22 mouse cellular contexts compared by ENCODE assay signal in the genomic region with DNA sequence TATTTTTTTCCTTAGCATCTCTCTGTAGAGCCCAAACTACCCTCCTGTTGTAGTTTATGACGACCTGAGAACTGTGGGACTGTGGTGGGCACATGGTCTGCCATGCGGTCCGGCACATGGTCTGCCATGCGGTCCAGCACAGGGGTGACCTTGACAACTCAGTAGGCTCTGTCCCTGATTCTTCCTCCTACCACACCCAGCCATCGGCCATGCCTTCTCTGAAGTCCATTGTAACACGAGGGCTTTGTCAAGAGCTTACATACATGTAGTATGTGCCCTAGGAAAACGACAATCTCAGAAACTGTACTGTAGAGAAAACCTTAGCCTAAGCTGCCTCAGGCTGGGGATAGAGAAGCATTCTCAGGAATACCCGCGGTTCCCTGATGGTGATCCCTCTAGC. TPM values are rescaled to one million over a fixed set of nuclear protein-coding genes. Genes with fewer than 3 reads are reported as not detected.
DNase-seq lines count a peak whose midpoint lies in the region; ATAC-seq and TF ChIP-seq lines count a peak whose summit lies in the region.
"Had no signal": no experiment of that assay in that cellular context is flagged by ENCODE, and none has a peak within 500 bp of the region (broad histone marks: within the 10 kb centered on the region; RNA-seq: fewer than 3 reads in every experiment).

No protein-coding gene starts in this region.

- no peak overlapping the region for H3K4me2 ChIP-seq in heart, embryonic 11.5 days
- H3K4me2 ChIP-seq in heart, postnatal 0 days (ENCODE audit: low read depth, low read length): no peak overlapping the region
- H3K4me2 ChIP-seq: forebrain, embryonic 13.5 days; hindbrain, embryonic 12.5 days had no signal

- TF ChIP-seq EP300 in heart, postnatal 0 days (IDR thresholded peaks at IDR 0.05; ENCODE audit: low read depth): no peak

- no peak for ATAC-seq in heart, embryonic 11.5 days (replicated peaks; ENCODE audit: insufficient number of reproducible peaks, low FRiP score, low TSS enrichment)
- ATAC-seq in heart, postnatal 0 days (ENCODE audit: insufficient read depth, low read depth): no peak
- ATAC-seq in megakaryocyte, adult 5-6 weeks (ENCODE audit: poor library complexity, severe bottlenecking): no peak
- ATAC-seq: forebrain, embryonic 13.5 days; forebrain, postnatal 0 days; hindbrain, embryonic 16.5 days; inflammation-experienced regulatory T-cells, adult 6 months; intestine, postnatal 0 days had no signal

- no peaks in the 10 kb centered on the region for H3K9me3 ChIP-seq in heart, embryonic 11.5 days (replicated peaks; ENCODE audit: control insufficient read depth, low read length)
- no peaks in the 10 kb centered on the region for H3K9me3 ChIP-seq in heart, postnatal 0 days (replicated peaks; ENCODE audit: control insufficient read depth, low read length)
- no peaks in the 10 kb centered on the region for H3K9me3 ChIP-seq in megakaryocyte, embryonic 14.5 days
- H3K9me3 ChIP-seq: embryonic facial prominence, embryonic 10.5 days; forebrain, embryonic 13.5 days; hindbrain, embryonic 12.5 days had no signal

- H3K4me1 ChIP-seq in heart, embryonic 11.5 days (ENCODE audit: control insufficient read depth, insufficient read depth, low read length): peaks cover 8% of the 10 kb centered on the region; the same call in 1 of the 2 replicates
- no peaks in the 10 kb centered on the region; the same call in 1 of the 2 replicates for H3K4me1 ChIP-seq in heart, postnatal 0 days (ENCODE audit: control insufficient read depth, insufficient read depth)
- peaks cover 86% of the 10 kb centered on the region for H3K4me1 ChIP-seq in megakaryocyte, embryonic 14.5 days
- H3K4me1 ChIP-seq: embryonic facial prominence, embryonic 10.5 days had no signal

- intact Hi-C loops in heart, postnatal 14 days (cut with DNase I): no loop called here

- no peak for DNase-seq in heart, adult 8-10 months (ENCODE audit: low spot score)
- DNase-seq in heart, postnatal 0 days (ENCODE audit: low spot score): no peak
- no peak for DNase-seq in heart, postnatal 14 days
- DNase-seq in left cerebral cortex, adult 11 months (ENCODE audit: low spot score): no peak
- DNase-seq: adrenal gland, adult 2 months; adrenal gland, postnatal 25 days; cerebellum, adult 2 months; cerebellum, postnatal 10 days; forebrain, postnatal 0 days; gastrocnemius, adult 2 months; gastrocnemius, postnatal 25 days had no signal

- no peak for TF ChIP-seq CTCF in heart, postnatal 0 days (IDR thresholded peaks at IDR 0.05; ENCODE audit: low read depth)

- H3K27ac ChIP-seq in heart, embryonic 11.5 days (ENCODE audit: low read depth, low read length): peak overlapping the region; percentile 62; the same call in 1 of the 2 replicates
- 0 out of 2 replicates have a peak overlapping the region, but pooled peaks have one; percentile 28 for H3K27ac ChIP-seq in heart, postnatal 0 days (ENCODE audit: low read depth)
- H3K27ac ChIP-seq: forebrain, embryonic 13.5 days; hindbrain, embryonic 12.5 days had no signal

- no peak overlapping the region for H3K4me3 ChIP-seq in heart, embryonic 11.5 days (ENCODE audit: low read depth, low read length)
- H3K4me3 ChIP-seq in heart, postnatal 0 days (ENCODE audit: low read depth, low read length): no peak overlapping the region
- H3K4me3 ChIP-seq in megakaryocyte, embryonic 14.5 days (replicated peaks): peak overlapping the region; percentile 40
- H3K4me3 ChIP-seq: embryonic facial prominence, embryonic 10.5 days; forebrain, embryonic 13.5 days; gastrocnemius, adult 2 months; hindbrain, embryonic 12.5 days had no signal

- H3K27me3 ChIP-seq in heart, embryonic 11.5 days (ENCODE audit: control insufficient read depth, insufficient read depth, low read length): no peaks in the 10 kb centered on the region
- H3K27me3 ChIP-seq in heart, postnatal 0 days (ENCODE audit: control insufficient read depth, insufficient read depth, low read length): no peaks in the 10 kb centered on the region
- H3K27me3 ChIP-seq in megakaryocyte, embryonic 14.5 days (replicated peaks): no peaks in the 10 kb centered on the region
- H3K27me3 ChIP-seq: CH12.LX; forebrain, embryonic 13.5 days; hindbrain, embryonic 12.5 days had no signal

- peaks cover 19% of the 10 kb centered on the region for H3K36me3 ChIP-seq in heart, embryonic 11.5 days (ENCODE audit: control insufficient read depth, insufficient read depth, low read length)
- no peaks in the 10 kb centered on the region for H3K36me3 ChIP-seq in heart, postnatal 0 days (replicated peaks; ENCODE audit: control insufficient read depth, insufficient read depth, low read length)
- peaks cover 85% of the 10 kb centered on the region for H3K36me3 ChIP-seq in megakaryocyte, embryonic 14.5 days (replicated peaks; ENCODE audit: low read length)

- no peak overlapping the region for H3K9ac ChIP-seq in heart, embryonic 11.5 days (ENCODE audit: low read depth, low read length)
- H3K9ac ChIP-seq in heart, postnatal 0 days (replicated peaks; ENCODE audit: low read depth, low read length): no peak overlapping the region
- H3K9ac ChIP-seq: forebrain, embryonic 13.5 days; forebrain, postnatal 0 days had no signal

- 87% methylated on average over 9 of the region's 9 CpGs for WGBS in heart, embryonic 11.5 days (ENCODE audit: insufficient replicate concordance)
- 83% methylated on average over 9 of the region's 9 CpGs for WGBS in heart, postnatal 0 days

RNA-seq across cellular contexts. Expression of a gene that starts 10.6 kb away (rescaled TPM):
- 43.9 and 47.8 TPM in 2 replicates for polyA plus RNA-seq in heart, embryonic 11.5 days (2014; fragmentation: Nextera tagmentation; extraction: Ambion mirVana)
- total RNA-seq in heart, adult 8-10 months (2022): 10 to 100 TPM in 3 of 4 experiments, 1 to 10 TPM in 1; 8.8 to 20.8 (median 13.5) TPM
- 52.0 and 55.6 TPM in 2 replicates for total RNA-seq in heart, postnatal 0 days (2014; rRNA removed; ENCODE audit: low replicate concordance)
- 16.4 and 18.0 TPM in 2 replicates for polyA plus RNA-seq in heart, postnatal 0 days (2015; fragmentation: Nextera tagmentation; extraction: Ambion mirVana)
- total RNA-seq in heart, postnatal 14 days (2021): 10 to 100 TPM; 13.8 to 19.6 TPM
- 78.9 and 91.5 TPM in 2 replicates for polyA plus RNA-seq in megakaryocyte, embryonic 14.5 days (2012; ENCODE audit: insufficient read depth, low replicate concordance)
- total RNA-seq in megakaryocyte, adult 5-6 weeks (2015): 37.5 and 44.3 TPM in 2 replicates
- 35.6 and 43.2 TPM in 2 replicates for total RNA-seq in megakaryocyte, adult 5-6 weeks (2017)

RNA-seq across cellular contexts. Expression of a gene that starts 14.7 kb away (rescaled TPM):
- 14.5 and 16.7 TPM in 2 replicates for polyA plus RNA-seq in heart, embryonic 11.5 days (2014; fragmentation: Nextera tagmentation; extraction: Ambion mirVana)
- 1 to 10 TPM in 1 of 4 experiments, under 1 TPM in 3; 0.33 to 1.6 (median 0.80) TPM for total RNA-seq in heart, adult 8-10 months (2022)
- 4.8 and 10.0 TPM in 2 replicates for total RNA-seq in heart, postnatal 0 days (2014; rRNA removed; ENCODE audit: low replicate concordance)
- polyA plus RNA-seq in heart, postnatal 0 days (2015; fragmentation: Nextera tagmentation; extraction: Ambion mirVana): 2.3 and 3.3 TPM in 2 replicates
- 1 to 10 TPM; 1.2 to 1.8 TPM for total RNA-seq in heart, postnatal 14 days (2021)
- polyA plus RNA-seq in megakaryocyte, embryonic 14.5 days (2012; ENCODE audit: insufficient read depth, low replicate concordance): 1.0 and 1.2 TPM in 2 replicates
- 4.9 and 9.4 TPM in 2 replicates for total RNA-seq in megakaryocyte, adult 5-6 weeks (2015)
- 12.0 and 15.8 TPM in 2 replicates for total RNA-seq in megakaryocyte, adult 5-6 weeks (2017)

RNA-seq across cellular contexts. Expression of a gene that starts 18.2 kb away (rescaled TPM):
- 3.2 and 4.0 TPM in 2 replicates for polyA plus RNA-seq in heart, embryonic 11.5 days (2014; fragmentation: Nextera tagmentation; extraction: Ambion mirVana)
- under 1 TPM in 1 of 4 experiments, not detected in 3; 0.25 TPM for total RNA-seq in heart, adult 8-10 months (2022)
- 0.19 and 4.6 TPM in 2 replicates for total RNA-seq in heart, postnatal 0 days (2014; rRNA removed; ENCODE audit: low replicate concordance)
- polyA plus RNA-seq in heart, postnatal 0 days (2015; fragmentation: Nextera tagmentation; extraction: Ambion mirVana): 0.52 and 0.57 TPM in 2 replicates
- under 1 TPM; 0.61 to 0.65 TPM for total RNA-seq in heart, postnatal 14 days (2021)
- polyA plus RNA-seq in megakaryocyte, embryonic 14.5 days (2012; ENCODE audit: insufficient read depth, low replicate concordance): 2.7 TPM in 1 of 2 replicates, not detected in the other
- 0.18 TPM in 1 of 2 replicates, not detected in the other for total RNA-seq in megakaryocyte, adult 5-6 weeks (2015)
- total RNA-seq in megakaryocyte, adult 5-6 weeks (2017): not detected in 2 replicates
- total RNA-seq: CH12.LX; forebrain, postnatal 0 days; gastrocnemius, adult 2 months; gastrocnemius, postnatal 25 days; granulocyte monocyte progenitor cell, adult 5-6 weeks had no signal
- polyA plus RNA-seq: inflammation-experienced regulatory T-cells, adult 6 months had no signal

RNA-seq across cellular contexts. Expression of a gene that starts 21.0 kb away (rescaled TPM):
- 66.6 and 66.8 TPM in 2 replicates for polyA plus RNA-seq in heart, embryonic 11.5 days (2014; fragmentation: Nextera tagmentation; extraction: Ambion mirVana)
- 1 to 10 TPM; 6.0 to 9.5 (median 9.0) TPM for total RNA-seq in heart, adult 8-10 months (2022)
- 34.0 and 34.3 TPM in 2 replicates for total RNA-seq in heart, postnatal 0 days (2014; rRNA removed; ENCODE audit: low replicate concordance)
- polyA plus RNA-seq in heart, postnatal 0 days (2015; fragmentation: Nextera tagmentation; extraction: Ambion mirVana): 37.0 and 38.4 TPM in 2 replicates
- 10 to 100 TPM; 11.1 to 12.7 TPM for total RNA-seq in heart, postnatal 14 days (2021)
- 270 and 880 TPM in 2 replicates for polyA plus RNA-seq in megakaryocyte, embryonic 14.5 days (2012; ENCODE audit: insufficient read depth, low replicate concordance)
- 1.8 and 4.7 TPM in 2 replicates for total RNA-seq in megakaryocyte, adult 5-6 weeks (2015)
- 2.6 and 3.2 TPM in 2 replicates for total RNA-seq in megakaryocyte, adult 5-6 weeks (2017)

RNA-seq across cellular contexts. Expression of a gene that starts 27.6 kb away (rescaled TPM):
- 7.0 and 10.2 TPM in 2 replicates for polyA plus RNA-seq in heart, embryonic 11.5 days (2014; fragmentation: Nextera tagmentation; extraction: Ambion mirVana)
- under 1 TPM in 3 of 4 experiments, not detected in 1; 0.17 to 0.41 (median 0.19) TPM for total RNA-seq in heart, adult 8-10 months (2022)
- 1.5 and 10.0 TPM in 2 replicates for total RNA-seq in heart, postnatal 0 days (2014; rRNA removed; ENCODE audit: low replicate concordance)
- 1.3 and 1.7 TPM in 2 replicates for polyA plus RNA-seq in heart, postnatal 0 days (2015; fragmentation: Nextera tagmentation; extraction: Ambion mirVana)
- 1 to 10 TPM; 2.4 to 2.7 TPM for total RNA-seq in heart, postnatal 14 days (2021)
- polyA plus RNA-seq in megakaryocyte, embryonic 14.5 days (2012; ENCODE audit: insufficient read depth, low replicate concordance): 9.9 and 23.4 TPM in 2 replicates
- 0.33 TPM in 1 of 2 replicates, not detected in the other for total RNA-seq in megakaryocyte, adult 5-6 weeks (2015)
- 0.51 and 1.7 TPM in 2 replicates for total RNA-seq in megakaryocyte, adult 5-6 weeks (2017)
- total RNA-seq: granulocyte monocyte progenitor cell, adult 5-6 weeks had no signal
